Mouse (Mus musculus): ENCODE data around the gene Cdc26.

Gene Cdc26

GRCm38 (mm10) chr4:62398956-62399355 lies 9.5 kb downstream of the Cdc26 start:
- no peak for DNase-seq (ENCODE audit: low spot score)

DNA sequence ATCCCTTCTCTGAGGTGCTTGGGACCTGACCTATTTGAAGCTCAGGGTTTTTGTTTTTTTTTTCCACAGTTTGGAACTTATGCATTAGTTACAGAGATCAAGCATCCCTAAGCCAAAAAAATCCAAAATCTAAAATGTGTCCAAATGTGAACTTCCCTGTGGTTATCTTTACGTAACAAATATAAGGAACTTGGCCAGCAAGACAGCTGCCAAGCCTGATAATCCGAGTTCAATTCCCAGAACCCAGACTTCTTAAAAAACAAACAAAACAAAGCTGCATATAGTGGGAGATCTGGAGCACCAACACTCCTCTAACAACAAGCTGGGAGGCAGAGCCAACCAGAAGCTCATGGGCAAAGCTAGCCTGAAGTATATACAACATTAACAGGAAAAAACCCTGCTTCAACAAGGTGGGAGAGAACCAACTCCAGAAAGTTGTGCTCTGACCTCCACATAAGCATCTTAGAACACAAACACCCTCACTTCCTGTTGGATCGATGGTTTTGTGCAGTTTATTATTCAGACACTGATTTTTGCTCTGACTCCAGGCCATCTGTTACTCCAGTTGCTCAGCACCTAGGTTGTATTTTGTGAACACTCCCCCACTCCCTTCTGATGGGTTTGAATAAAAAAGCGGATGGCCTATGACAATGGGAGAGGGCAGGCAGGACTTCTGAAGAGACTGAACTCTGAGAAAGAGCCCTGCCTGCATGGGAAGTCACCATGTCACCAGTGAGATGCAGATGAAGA lies 10.7 kb downstream of the Cdc26 start:
- no peak for DNase-seq (ENCODE audit: low spot score)

- no peak for DNase-seq (ENCODE audit: low spot score)
These were observed 12.6 kb downstream of the Cdc26 start for GRCm38 (mm10) chr4:62395806-62396205.

GRCm38 (mm10) chr4:62393459-62393858 lies 15.0 kb downstream of the Cdc26 start:
- DNase-seq (ENCODE audit: low spot score), result no peak

GRCm38 (mm10) chr4:62391892-62392291 lies 16.6 kb downstream of the Cdc26 start:
- DNase-seq (ENCODE audit: low spot score), result no peak

DNA sequence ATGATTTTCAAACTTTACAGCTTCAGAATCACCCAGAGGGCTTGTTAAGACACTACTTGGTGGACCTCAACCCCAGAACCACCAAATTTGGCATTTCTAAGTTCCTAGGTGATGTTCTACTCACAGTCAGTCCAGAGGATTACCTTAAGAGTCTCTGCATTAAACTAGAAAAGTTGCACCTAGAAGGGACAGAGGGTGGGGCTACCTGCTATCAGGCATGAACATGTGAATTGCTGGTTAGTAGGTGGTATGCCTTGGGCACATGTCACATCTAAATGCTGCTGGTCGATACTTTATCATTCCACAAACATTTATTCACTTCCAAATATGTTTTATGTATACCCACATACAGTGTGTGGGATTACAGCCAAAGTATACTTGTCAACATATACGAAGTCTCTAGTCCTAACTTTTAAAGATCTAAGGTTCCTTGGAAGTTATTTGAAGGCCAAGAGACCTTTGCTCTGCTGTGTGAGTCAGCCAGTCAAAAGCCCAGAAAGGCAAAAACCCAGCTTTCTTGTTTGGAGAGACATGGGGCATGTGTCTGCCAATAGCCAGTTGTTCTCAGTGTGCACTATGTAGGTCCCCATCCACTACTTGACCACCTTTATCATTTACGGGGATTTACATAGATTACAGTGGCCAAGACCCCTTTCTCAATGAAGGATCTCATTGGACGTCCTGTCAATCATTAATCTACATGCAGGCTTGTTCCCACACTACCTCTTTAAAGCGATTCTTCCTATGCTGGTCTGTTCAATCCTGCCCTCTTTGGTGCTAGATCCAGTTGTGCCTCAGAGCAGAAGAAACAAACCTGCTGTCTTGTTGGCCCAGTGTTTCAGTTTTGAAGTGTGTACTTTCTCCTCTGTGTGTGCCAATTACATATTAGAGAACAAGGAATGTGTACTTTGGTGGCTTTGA lies 18.6 kb downstream of the Cdc26 start:
- no peak for DNase-seq (ENCODE audit: low spot score)

DNA sequence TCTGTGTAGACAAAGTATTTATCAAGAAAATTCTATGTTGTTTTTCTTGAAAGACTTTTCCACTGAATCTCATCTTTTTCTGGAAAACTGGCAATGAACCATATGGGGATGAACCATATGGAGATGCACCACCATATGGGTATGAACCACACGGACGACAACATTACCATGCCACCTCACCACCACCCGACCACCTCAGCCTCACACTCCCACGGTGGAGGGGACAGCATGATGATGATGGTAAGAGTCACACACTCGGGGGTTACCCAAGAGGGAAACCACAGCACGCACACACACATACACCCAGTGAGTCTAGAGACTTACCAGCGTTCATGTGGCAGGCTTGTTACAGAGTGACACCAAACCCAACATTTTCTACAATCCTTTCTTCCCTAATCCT lies 23.0 kb downstream of the Cdc26 start:
- DNase-seq (ENCODE audit: low spot score), result no peak

GRCm38 (mm10) chr4:62384159-62384558 lies 24.3 kb downstream of the Cdc26 start:
- DNase-seq (ENCODE audit: low spot score), result no peak

GRCm38 (mm10) chr4:62383752-62384151 lies 24.7 kb downstream of the Cdc26 start:
- no peak for DNase-seq (ENCODE audit: low spot score)

DNA sequence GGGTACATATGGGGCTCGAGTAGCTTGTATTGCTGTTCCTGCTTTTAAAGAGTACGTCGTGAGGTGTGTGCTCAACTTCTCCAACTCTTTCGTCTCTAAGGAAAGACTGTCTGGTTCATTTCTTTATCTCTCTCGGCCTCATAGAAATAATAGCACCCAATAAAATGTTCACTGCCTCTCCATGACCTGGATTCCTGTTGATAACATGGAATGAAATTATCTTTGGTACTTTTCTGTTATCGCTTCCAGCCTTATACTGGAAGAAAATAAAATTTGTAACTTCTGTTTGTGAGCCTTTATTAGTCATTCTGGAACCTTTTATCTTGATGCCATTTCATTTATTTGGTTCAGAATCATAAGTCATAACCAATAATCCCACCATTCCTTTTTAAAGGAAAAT lies 25.2 kb downstream of the Cdc26 start:
- DNase-seq (ENCODE audit: low spot score), result no peak

- no peak for DNase-seq (ENCODE audit: low spot score)
These were observed 28.6 kb downstream of the Cdc26 start for GRCm38 (mm10) chr4:62379724-62380381.

DNA sequence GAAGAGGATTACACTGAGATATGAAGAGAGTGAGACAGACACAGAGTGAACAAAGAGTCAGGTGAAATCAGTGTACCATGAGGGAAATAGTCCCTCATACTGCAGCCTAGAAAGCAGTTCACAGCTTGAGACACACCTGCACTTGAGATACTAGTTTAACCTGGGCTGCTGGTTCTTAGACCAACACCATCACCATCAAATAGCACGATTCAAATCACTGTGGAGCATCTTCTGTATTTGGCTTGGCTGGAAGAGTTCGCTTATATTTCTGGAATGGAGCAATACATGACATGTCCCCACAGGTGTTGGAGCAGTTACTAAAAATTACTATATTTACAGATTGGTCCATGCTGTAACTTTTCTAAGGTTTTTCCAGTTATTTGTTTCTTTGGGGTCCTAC lies 32.3 kb downstream of the Cdc26 start:
- no peak for DNase-seq (ENCODE audit: low spot score)

- DNase-seq (ENCODE audit: low spot score), result no peak
These were observed 34.1 kb downstream of the Cdc26 start for GRCm38 (mm10) chr4:62374342-62374741.

DNA sequence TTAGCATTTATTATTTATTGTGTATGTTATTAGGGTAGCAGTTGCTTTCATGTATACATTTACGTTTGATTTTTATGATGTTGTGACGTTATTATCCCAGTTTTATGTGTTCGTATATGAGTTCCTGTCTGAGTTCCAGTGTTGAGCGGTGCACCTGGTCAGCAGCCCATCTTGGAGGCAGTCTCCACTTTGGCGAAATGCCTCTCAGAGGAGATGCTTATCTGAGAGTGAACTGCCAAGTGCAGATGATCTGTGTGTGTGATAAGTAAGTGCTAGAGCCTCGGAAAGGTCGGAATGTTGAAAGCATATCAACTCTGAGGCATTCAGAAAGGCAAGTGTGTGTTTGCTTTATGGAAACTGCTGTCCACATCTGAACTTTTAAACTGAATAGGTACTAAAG lies 34.8 kb downstream of the Cdc26 start:
- DNase-seq (ENCODE audit: low spot score), result no peak

DNA sequence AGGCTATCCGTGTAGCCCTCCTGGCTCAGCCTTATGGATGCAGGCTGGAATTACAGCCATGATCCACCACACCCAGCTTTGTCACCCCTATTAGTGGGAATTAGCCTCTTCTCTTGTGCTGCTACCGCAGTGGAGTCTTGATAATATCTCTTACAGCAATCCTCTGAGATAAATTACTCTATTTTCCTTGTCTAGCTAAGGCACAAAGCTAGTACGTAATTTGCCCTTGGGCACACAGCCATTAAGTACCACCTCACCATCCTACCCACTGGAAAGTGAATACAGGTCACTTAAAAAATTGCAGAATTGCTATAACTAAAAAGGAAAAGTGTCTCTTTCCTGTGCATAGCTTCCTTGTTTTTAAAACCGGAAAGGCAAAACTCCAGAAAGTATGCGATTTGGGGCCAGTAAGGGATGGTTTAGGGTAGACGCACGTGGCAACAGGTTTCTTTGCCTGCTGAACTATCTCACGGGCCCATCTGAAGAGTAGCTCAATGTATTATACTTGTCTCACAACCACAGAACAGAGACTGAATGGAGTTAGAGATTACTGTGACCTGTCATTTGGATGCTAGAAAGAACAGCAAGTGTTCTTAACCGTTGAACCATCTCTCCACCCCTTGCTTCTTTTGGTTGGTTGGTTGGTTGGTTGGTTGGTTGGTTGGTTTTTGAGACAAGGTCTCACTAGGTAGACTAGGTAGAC lies 35.5 kb downstream of the Cdc26 start:
- no peak for DNase-seq (ENCODE audit: low spot score)

DNA sequence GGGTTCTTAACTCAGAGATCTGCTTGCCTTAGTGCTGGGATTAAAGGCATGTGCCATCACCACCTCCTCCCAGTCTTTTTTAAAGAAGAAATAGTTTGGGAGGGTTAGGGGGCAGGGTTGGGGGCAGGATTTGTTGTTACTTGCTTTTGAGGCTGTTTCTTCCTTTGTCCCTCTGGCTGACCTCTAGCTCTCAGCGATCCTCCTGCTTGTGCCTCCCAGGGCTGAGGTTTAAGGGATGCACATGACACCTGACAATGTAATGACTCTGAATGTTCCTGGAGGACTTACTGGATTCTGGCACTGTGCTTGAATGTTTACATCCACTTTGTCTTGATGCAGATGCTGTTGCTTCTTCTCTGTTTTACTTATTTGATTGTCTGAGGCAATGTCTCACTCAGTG lies 36.0 kb downstream of the Cdc26 start:
- DNase-seq (ENCODE audit: low spot score), result no peak

DNA sequence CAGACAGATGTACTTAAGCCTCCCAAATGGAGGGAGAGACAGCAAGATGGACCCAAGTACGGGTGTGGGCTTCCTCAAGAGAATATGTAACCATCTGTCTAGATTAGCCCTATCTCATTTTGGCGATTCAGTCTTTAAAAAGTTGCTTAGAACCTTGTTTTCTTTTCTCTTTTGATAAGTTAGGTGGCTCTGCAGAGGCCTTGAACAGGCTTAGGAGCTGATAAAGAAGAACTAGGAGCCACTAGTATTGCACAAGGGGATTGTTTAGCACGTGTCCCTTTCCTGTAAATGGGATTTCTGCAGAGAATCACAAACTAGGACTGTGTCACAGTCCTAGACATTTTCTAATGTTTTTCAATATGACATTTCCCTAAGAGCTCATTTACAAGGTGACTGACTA lies 39.4 kb downstream of the Cdc26 start:
- DNase-seq (ENCODE audit: low spot score), result no peak

- DNase-seq (ENCODE audit: low spot score), result no peak
These were observed 40.9 kb downstream of the Cdc26 start for GRCm38 (mm10) chr4:62367586-62367985.

DNA sequence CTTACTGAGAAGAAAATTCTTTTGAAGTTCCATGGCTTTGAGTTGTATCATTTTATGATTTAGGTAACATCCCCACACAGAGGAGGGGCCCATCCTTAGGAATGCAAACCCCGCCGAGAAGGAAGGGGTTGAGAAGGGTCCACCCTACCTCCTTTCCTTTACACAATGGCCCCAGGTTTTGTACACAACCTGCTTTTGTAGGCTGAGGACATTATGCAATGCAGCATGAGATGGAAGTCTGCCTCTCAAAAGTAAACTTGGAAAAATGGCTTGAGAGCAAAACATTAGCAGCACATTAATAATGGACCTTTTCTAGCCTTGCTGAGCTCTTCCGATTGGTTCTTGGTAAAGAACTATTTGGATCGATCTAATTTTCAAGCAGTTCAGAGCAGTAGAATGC lies 42.2 kb downstream of the Cdc26 start:
- no peak for DNase-seq (ENCODE audit: low spot score)

GRCm38 (mm10) chr4:62364299-62364698 lies 44.1 kb downstream of the Cdc26 start:
- no peak for DNase-seq (ENCODE audit: low spot score)

DNA sequence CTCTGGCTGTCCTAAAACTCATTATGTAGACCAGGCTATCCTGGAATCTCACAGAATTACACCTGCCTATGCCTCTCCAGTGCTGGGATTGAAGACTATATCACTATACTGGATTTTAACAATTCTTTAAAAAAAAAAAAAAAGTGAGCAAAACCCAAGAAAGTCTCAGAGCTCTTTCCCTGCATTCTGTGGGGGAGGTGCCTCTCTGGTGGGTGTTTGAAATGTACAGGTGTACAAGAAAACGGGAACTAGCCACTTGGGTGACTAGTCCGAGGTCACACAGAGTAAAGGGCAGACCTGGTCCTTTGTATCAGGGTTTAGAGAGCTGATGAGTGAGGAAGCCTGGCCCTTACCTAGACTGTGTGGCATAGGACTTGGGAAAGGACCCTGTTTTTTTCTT lies 46.0 kb downstream of the Cdc26 start:
- DNase-seq (ENCODE audit: low spot score), result no peak

GRCm38 (mm10) chr4:62361997-62362396 lies 46.4 kb downstream of the Cdc26 start:
- no peak for DNase-seq (ENCODE audit: low spot score)

All from left cerebral cortex, adult 11 months (tissue).